Mouse (Mus musculus) Patski (cell line): ENCODE results near the gene Gm11060. TPM values are rescaled to one million over a fixed set of nuclear protein-coding genes. Genes with fewer than 3 reads are reported as not detected.

Source experiments
- ATAC-seq: fragments of 100-300 bp; one replicate; pipeline ENCODE4 v1.8.0; 2021
- CTCF ChIA-PET: fragments of 350-600 bp; sonication (Branson Sonifier 250); formaldehyde crosslinking; loops from one replicate; lab custom pipeline; 2022; ENCODE audit warnings: inconsistent platforms; lab: Charles Lee
- POLR2A ChIA-PET: fragments of 350-600 bp; sonication (Branson Sonifier 250); formaldehyde crosslinking; loops from one replicate; lab custom pipeline; 2022; ENCODE audit warnings: antibody characterized with exemption, inconsistent platforms; lab: Charles Lee
- DNase-seq: peaks from one replicate; pipeline ENCODE4 v3.0.0-alpha.2; 2011; ENCODE audit warnings: low read depth, low spot score
- H3K27me3 ChIP-seq: fragments of 371-371 bp; one replicate; pipeline ENCODE4 v1.5.1; 2021
- CTCF ChIP-seq: fragments of 100-300 bp; IDR thresholded peaks from one replicate; pipeline ENCODE4 v1.5.1; 2021
- in situ Hi-C: fragments of 300-500 bp; cut with MboI; formaldehyde crosslinking; loops from 3 replicates; pipeline ENCODE4 v1.11.1; 2018; ENCODE audit warnings: low pct_unique_long_range_greater_than_20kb, mixed read lengths
- polyA plus RNA-seq: library from polyadenylated mRNA; unstranded; gene quantifications from one replicate; pipeline ENCODE4 v1.2.3, GENCODE M21; 2021

Gm11060 gene
- polyA plus RNA-seq, result not detected

- POLR2A ChIA-PET, result interaction anchor here (0.8 kb wide), 1 partner anchor 61 kb away, joined by 3 read pairs; no protein-coding TSS in a partner anchor
- CTCF ChIA-PET, result no interaction called here
- DNase-seq (no peak), ATAC-seq (no peak)
- in situ Hi-C loops, result no loop called here
- no peaks in the 10 kb centered on the region for H3K27me3 ChIP-seq
- TF ChIP-seq CTCF, result no peak
These were observed at the start of gene Gm11060 for GRCm38 (mm10) chr2:105091718-105092117. TSS of gene Gm11060 (plus strand) at chr2:105092018.

GRCm38 (mm10) chr2:105043152-105043551 is 48.7 kb upstream of the Gm11060 start:
- TF ChIP-seq CTCF, result no peak
- ChIA-PET CTCF (no interaction called here), POLR2A (no interaction called here)
- in situ Hi-C loops, result no loop called here
- no peak for ATAC-seq
- H3K27me3 ChIP-seq, result no peaks in the 10 kb centered on the region
- DNase-seq, result no peak

GRCm38 (mm10) chr2:105048301-105048700 is 43.5 kb upstream of the Gm11060 start:
- in situ Hi-C loops, result no loop called here
- no peak for ATAC-seq
- no peak for DNase-seq
- no peak for TF ChIP-seq CTCF
- H3K27me3 ChIP-seq, result no peaks in the 10 kb centered on the region
- ChIA-PET CTCF (interaction anchor here (1.6 kb wide), 1 partner anchor 16 kb away, joined by 4 read pairs; no protein-coding TSS in a partner anchor), POLR2A (no interaction called here)

- no peak for ATAC-seq
- in situ Hi-C loops, result no loop called here
- CTCF ChIA-PET, result interaction anchor here (1.3 kb wide), 1 partner anchor 17 kb away, joined by 3 read pairs; no protein-coding TSS in a partner anchor
- no peaks in the 10 kb centered on the region for H3K27me3 ChIP-seq
- no peak for DNase-seq
- TF ChIP-seq CTCF, result no peak
- POLR2A ChIA-PET, result no interaction called here
These were observed 36.3 kb upstream of the Gm11060 start for GRCm38 (mm10) chr2:105055529-105055928.

GRCm38 (mm10) chr2:105058577-105059116 is 33.2 kb upstream of the Gm11060 start:
- CTCF ChIA-PET, result interaction anchor here (0.7 to 1.0 kb wide), 2 partner anchors 18 to 20 kb away, joined by 3 read pairs; no protein-coding TSS in a partner anchor
- no peaks in the 10 kb centered on the region for H3K27me3 ChIP-seq
- in situ Hi-C loops, result no loop called here
- DNase-seq (no peak), ATAC-seq (no peak)
- POLR2A ChIA-PET, result no interaction called here
- TF ChIP-seq CTCF, result no peak

- DNase-seq, result peak; percentile 65
- CTCF ChIA-PET, result interaction anchor here (0.9 to 1.6 kb wide), 4 partner anchors 10 to 44 kb away, joined by 3 to 4 read pairs (median 3); no protein-coding TSS in a partner anchor
- TF ChIP-seq CTCF, result no peak
- H3K27me3 ChIP-seq, result no peaks in the 10 kb centered on the region
- in situ Hi-C loops, result no loop called here
- peak; percentile 85 for ATAC-seq
- POLR2A ChIA-PET, result interaction anchor here (0.7 kb wide), 1 partner anchor 35 kb away, joined by 3 read pairs; no protein-coding TSS in a partner anchor
These were observed 29.0 kb upstream of the Gm11060 start for GRCm38 (mm10) chr2:105062741-105063372.

- in situ Hi-C loops, result no loop called here
- no peaks in the 10 kb centered on the region for H3K27me3 ChIP-seq
- peak; percentile 56 for TF ChIP-seq CTCF
- ChIA-PET CTCF (interaction anchor here (0.7 to 1.2 kb wide), 2 partner anchors 18 to 117 kb away, joined by 3 read pairs; no protein-coding TSS in a partner anchor), POLR2A (interaction anchor here (0.6 kb wide), 1 partner anchor 1792 kb away, joined by 5 read pairs; no protein-coding TSS in a partner anchor)
- ATAC-seq (no peak), DNase-seq (no peak)
These were observed 19.3 kb upstream of the Gm11060 start for GRCm38 (mm10) chr2:105072496-105072895.

GRCm38 (mm10) chr2:105074196-105074595 is 17.6 kb upstream of the Gm11060 start:
- DNase-seq (no peak), ATAC-seq (no peak)
- ChIA-PET CTCF (interaction anchor here (1.3 kb wide), 2 partner anchors 11 kb away, joined by 3 to 4 read pairs; no protein-coding TSS in a partner anchor), POLR2A (no interaction called here)
- in situ Hi-C loops, result no loop called here
- TF ChIP-seq CTCF, result no peak
- no peaks in the 10 kb centered on the region for H3K27me3 ChIP-seq

GRCm38 (mm10) chr2:105075809-105076208 is 16.0 kb upstream of the Gm11060 start:
- ChIA-PET CTCF (interaction anchor here (1.0 to 1.8 kb wide), 3 partner anchors 11 to 14 kb away, joined by 3 to 4 read pairs (median 3); no protein-coding TSS in a partner anchor), POLR2A (no interaction called here)
- in situ Hi-C loops, result no loop called here
- no peak for DNase-seq
- H3K27me3 ChIP-seq, result no peaks in the 10 kb centered on the region
- no peak for TF ChIP-seq CTCF
- no peak for ATAC-seq

GRCm38 (mm10) chr2:105077151-105077550 is 14.7 kb upstream of the Gm11060 start:
- POLR2A ChIA-PET, result no interaction called here
- DNase-seq (no peak), ATAC-seq (no peak)

More at GRCm38 (mm10) chr2:105077151-105077550, 14.7 kb upstream of the Gm11060 start:
- no peaks in the 10 kb centered on the region for H3K27me3 ChIP-seq
- in situ Hi-C loops, result no loop called here
- TF ChIP-seq CTCF, result no peak
- CTCF ChIA-PET, result interaction anchor here (0.8 kb wide), 1 partner anchor 12 kb away, joined by 3 read pairs; no protein-coding TSS in a partner anchor
